11 mouse cellular contexts compared by ENCODE assay signal in genomic region chr2:33636117-33636521, GRCm38 (mm10). TPM values are rescaled to one million over a fixed set of nuclear protein-coding genes. Genes with fewer than 3 reads are reported as not detected.
DNase-seq lines count a peak whose midpoint lies in the region; ATAC-seq and TF ChIP-seq lines count a peak whose summit lies in the region.
"Had no signal": no experiment of that assay in that cellular context is flagged by ENCODE, and none has a peak within 500 bp of the region (broad histone marks: within the 10 kb centered on the region; RNA-seq: fewer than 3 reads in every experiment).

No protein-coding gene starts in this region.

- H3K9ac ChIP-seq in heart, embryonic 13.5 days = no peak overlapping the region
- no peak overlapping the region for H3K9ac ChIP-seq in embryonic facial prominence, embryonic 12.5 days
- peak overlapping the region; percentile 98 for H3K9ac ChIP-seq in limb, embryonic 13.5 days

- H3K4me2 ChIP-seq in heart, embryonic 13.5 days = no peak overlapping the region
- peak overlapping the region; percentile 10 for H3K4me2 ChIP-seq in embryonic facial prominence, embryonic 12.5 days (replicated peaks)
- peak overlapping the region; percentile 82 for H3K4me2 ChIP-seq in limb, embryonic 13.5 days (replicated peaks)

- 0 out of 2 replicates have a peak overlapping the region, but pooled peaks have one; percentile 5 for H3K4me3 ChIP-seq in heart, embryonic 13.5 days
- peak overlapping the region; percentile 43; the same call in 1 of the 2 replicates for H3K4me3 ChIP-seq in E14TG2a.4 (replicated peaks; ENCODE audit: low read length)
- peak overlapping the region; percentile 3; the same call in 1 of the 2 replicates for H3K4me3 ChIP-seq in embryonic facial prominence, embryonic 12.5 days
- H3K4me3 ChIP-seq in limb, embryonic 13.5 days = peak overlapping the region; percentile 69
- no peak overlapping the region for H3K4me3 ChIP-seq in left cerebral cortex, adult 2 months

- ATAC-seq in heart, embryonic 13.5 days (ENCODE audit: extremely low read depth, insufficient number of reproducible peaks, low FRiP score, low TSS enrichment) = no peak
- no peak for ATAC-seq in embryonic facial prominence, embryonic 12.5 days (ENCODE audit: insufficient number of reproducible peaks, insufficient read depth, low FRiP score, low TSS enrichment)
- no peak for ATAC-seq in limb, embryonic 13.5 days (ENCODE audit: low FRiP score, low read depth)

- under 1% methylated on average over 21 of the region's 21 CpGs for WGBS in heart, embryonic 13.5 days
- WGBS in embryonic facial prominence, embryonic 12.5 days = under 1% methylated on average over 21 of the region's 21 CpGs
- under 1% methylated on average over 21 of the region's 21 CpGs for WGBS in limb, embryonic 13.5 days

- peaks cover 100% of the 10 kb centered on the region for H3K27me3 ChIP-seq in heart, embryonic 13.5 days (replicated peaks)
- peaks cover 95% of the 10 kb centered on the region for H3K27me3 ChIP-seq in E14TG2a.4 (ENCODE audit: insufficient read depth, low read length)
- peaks cover 90% of the 10 kb centered on the region for H3K27me3 ChIP-seq in embryonic facial prominence, embryonic 12.5 days
- H3K27me3 ChIP-seq in limb, embryonic 13.5 days = peaks cover 89% of the 10 kb centered on the region

- H3K4me1 ChIP-seq in heart, embryonic 13.5 days = peaks cover 34% of the 10 kb centered on the region
- peaks cover 69% of the 10 kb centered on the region for H3K4me1 ChIP-seq in E14TG2a.4 (replicated peaks; ENCODE audit: low read depth, low read length)
- H3K4me1 ChIP-seq in embryonic facial prominence, embryonic 12.5 days = peaks cover 12% of the 10 kb centered on the region
- peaks cover 62% of the 10 kb centered on the region for H3K4me1 ChIP-seq in limb, embryonic 13.5 days

- no peak for TF ChIP-seq CTCF in E14TG2a.4 (conservative IDR thresholded peaks at IDR 0.05; ENCODE audit: low read length)
- no peak for TF ChIP-seq CTCF in left cerebral cortex, adult 2 months (IDR thresholded peaks at IDR 0.05)

- no peaks in the 10 kb centered on the region for H3K9me3 ChIP-seq in heart, embryonic 13.5 days
- H3K9me3 ChIP-seq in E14TG2a.4 (ENCODE audit: low read length) = no peaks in the 10 kb centered on the region
- no peaks in the 10 kb centered on the region for H3K9me3 ChIP-seq in embryonic facial prominence, embryonic 12.5 days
- no peaks in the 10 kb centered on the region for H3K9me3 ChIP-seq in limb, embryonic 13.5 days

- DNase-seq in heart, adult 18-20 months = no peak
- no peak for DNase-seq in adipocyte (ENCODE audit: low spot score)
- DNase-seq in layer of hippocampus, adult 8-10 months (ENCODE audit: low spot score in 2 of 2) = no peak
- no peak for DNase-seq in left cerebral cortex, adult 2 months (ENCODE audit: extremely low spot score in 1 of 2, low spot score in 2 of 2)
- DNase-seq: heart, postnatal 4 days had no signal

- H3K27ac ChIP-seq in heart, embryonic 13.5 days (replicated peaks) = no peak overlapping the region
- H3K27ac ChIP-seq in embryonic facial prominence, embryonic 12.5 days = no peak overlapping the region
- peak overlapping the region; percentile 90 for H3K27ac ChIP-seq in limb, embryonic 13.5 days
- no peak overlapping the region for H3K27ac ChIP-seq in left cerebral cortex, adult 2 months

- intact Hi-C loops in left cerebral cortex, adult 2 months (cut with DNase I) = no loop called here

- no peaks in the 10 kb centered on the region for H3K36me3 ChIP-seq in heart, embryonic 13.5 days
- no peaks in the 10 kb centered on the region for H3K36me3 ChIP-seq in E14TG2a.4 (ENCODE audit: insufficient read depth, low read length)
- no peaks in the 10 kb centered on the region for H3K36me3 ChIP-seq in embryonic facial prominence, embryonic 12.5 days
- H3K36me3 ChIP-seq in limb, embryonic 13.5 days = 0 out of 2 replicates have a peak, but pooled peaks cover 3% of the 10 kb centered on the region

RNA-seq across cellular contexts. Expression of gene Lmx1b, which starts 4.2 kb away (rescaled TPM):
- not detected in 2 replicates for polyA plus RNA-seq in heart, embryonic 13.5 days (2015; fragmentation: Nextera tagmentation; extraction: Ambion mirVana)
- total RNA-seq in heart, adult 18-20 months (2021) = under 1 TPM in 1 of 2 experiments, not detected in 1; 0.05 TPM
- 0.74 and 1.0 TPM in 2 replicates for polyA plus RNA-seq in embryonic facial prominence, embryonic 12.5 days (2016; fragmentation: Nextera tagmentation; extraction: Ambion mirVana)
- 7.3 and 7.7 TPM in 2 replicates for polyA plus RNA-seq in limb, embryonic 13.5 days (2015; fragmentation: Nextera tagmentation; extraction: Ambion mirVana)
- total RNA-seq in layer of hippocampus, adult 8-10 months (2022) = under 1 TPM in 2 of 4 experiments, not detected in 2; 0.08 to 0.55 TPM
- under 1 TPM in 1 of 2 experiments, not detected in 1; 0.07 TPM for total RNA-seq in left cerebral cortex, adult 2 months (2021)
- polyA plus RNA-seq: C2C12; liver, embryonic 16.5 days had no signal
